Mouse (Mus musculus): ENCODE results near the gene Pusl1. TPM values are rescaled to one million over a fixed set of nuclear protein-coding genes. Genes with fewer than 3 reads are reported as not detected.
A peak's percentile ranks its signal among the peaks of the same experiment; 100 is the strongest.

Pusl1 gene
- polyA plus RNA-seq, 1 experiment from 2014 or later, result 32.5 TPM

DNA sequence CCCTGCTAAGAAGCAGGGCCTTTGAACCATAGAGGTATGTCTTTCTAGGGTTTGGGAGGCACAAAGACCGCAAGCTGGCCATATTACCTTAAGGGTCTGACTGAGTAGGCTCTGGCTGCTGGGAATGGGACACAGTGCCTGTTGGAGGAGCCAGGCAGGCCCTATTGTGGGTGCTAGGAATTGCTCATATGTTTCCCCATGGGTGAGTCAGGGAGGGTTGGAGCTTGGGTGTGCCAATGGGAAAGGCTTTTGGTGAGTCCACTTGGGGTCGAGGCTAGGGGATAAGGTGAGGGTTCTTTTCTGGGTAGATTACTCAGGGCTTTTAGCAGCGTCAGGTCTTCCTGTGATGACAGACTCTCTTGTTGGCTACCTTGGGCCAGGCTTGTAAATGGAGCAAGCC, 40.2 kb downstream of the Pusl1 start:
- no peak overlapping the region for H3K9ac ChIP-seq (ENCODE audit: low read length)
- H3K36me3 ChIP-seq (ENCODE audit: control insufficient read depth, insufficient read depth), result peaks cover 16% of the 10 kb centered on the region
- H3K4me3 ChIP-seq (ENCODE audit: low read length), result no peak overlapping the region
- no peak overlapping the region for H3K4me2 ChIP-seq (ENCODE audit: low read depth, low read length)
- H3K27me3 ChIP-seq (ENCODE audit: control insufficient read depth, insufficient read depth, low read length), result no peaks in the 10 kb centered on the region
- WGBS, result 79% methylated on average over 3 of the region's 3 CpGs
- no peaks in the 10 kb centered on the region for H3K9me3 ChIP-seq (replicated peaks; ENCODE audit: control insufficient read depth, low read length)
- H3K27ac ChIP-seq (ENCODE audit: low read length), result no peak overlapping the region
- no peak for ATAC-seq (replicated peaks; ENCODE audit: extremely low read depth, insufficient read depth, low FRiP score)
- peaks cover 25% of the 10 kb centered on the region for H3K4me1 ChIP-seq (ENCODE audit: control insufficient read depth, insufficient read depth, low read length)

DNA sequence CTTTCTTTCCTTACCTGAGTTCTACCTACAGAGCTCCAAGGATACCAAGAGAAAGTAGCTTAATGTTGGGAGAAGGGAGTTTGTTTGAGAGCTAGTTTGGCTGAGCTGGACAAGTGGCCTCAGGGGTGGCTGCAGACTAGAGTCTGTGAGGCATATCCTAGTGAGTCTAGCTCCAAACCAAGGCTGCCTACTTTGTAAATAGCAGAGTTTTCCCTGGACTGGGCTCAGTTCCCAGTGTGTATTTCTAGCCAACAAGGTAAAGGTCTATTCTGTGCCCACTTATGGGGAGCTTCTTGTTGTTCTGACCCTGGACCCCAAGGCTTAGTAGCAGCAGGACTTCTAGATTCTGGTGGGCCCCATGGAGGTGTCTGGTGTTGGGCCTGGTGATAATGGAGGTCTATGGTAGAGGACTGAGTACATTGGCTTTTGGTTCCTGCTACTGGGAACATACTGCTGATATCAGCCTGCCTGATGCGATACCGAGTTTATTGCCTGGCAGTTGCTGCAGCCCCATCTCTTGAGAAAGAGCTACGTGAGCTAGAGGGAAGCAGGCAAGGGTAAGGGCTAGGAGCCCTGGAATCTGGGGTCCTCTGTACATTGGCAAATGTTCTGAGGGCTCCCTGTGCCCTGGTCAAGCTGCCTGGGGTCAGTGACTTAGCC, 41.7 kb downstream of the Pusl1 start:
- 0 out of 2 replicates have a peak, but pooled peaks cover 7% of the 10 kb centered on the region for H3K36me3 ChIP-seq (ENCODE audit: control insufficient read depth, insufficient read depth)
- H3K9me3 ChIP-seq (replicated peaks; ENCODE audit: control insufficient read depth, low read length), result no peaks in the 10 kb centered on the region
- no peak overlapping the region for H3K4me3 ChIP-seq (ENCODE audit: low read length)
- H3K27me3 ChIP-seq (ENCODE audit: control insufficient read depth, insufficient read depth, low read length), result no peaks in the 10 kb centered on the region
- WGBS, result 92% methylated on average over 3 of the region's 3 CpGs
- no peak overlapping the region for H3K27ac ChIP-seq (ENCODE audit: low read length)
- no peak overlapping the region for H3K9ac ChIP-seq (ENCODE audit: low read length)
- H3K4me2 ChIP-seq (ENCODE audit: low read depth, low read length), result no peak overlapping the region
- H3K4me1 ChIP-seq (ENCODE audit: control insufficient read depth, insufficient read depth, low read length), result peaks cover 25% of the 10 kb centered on the region
- ATAC-seq (replicated peaks; ENCODE audit: extremely low read depth, insufficient read depth, low FRiP score), result no peak

DNA sequence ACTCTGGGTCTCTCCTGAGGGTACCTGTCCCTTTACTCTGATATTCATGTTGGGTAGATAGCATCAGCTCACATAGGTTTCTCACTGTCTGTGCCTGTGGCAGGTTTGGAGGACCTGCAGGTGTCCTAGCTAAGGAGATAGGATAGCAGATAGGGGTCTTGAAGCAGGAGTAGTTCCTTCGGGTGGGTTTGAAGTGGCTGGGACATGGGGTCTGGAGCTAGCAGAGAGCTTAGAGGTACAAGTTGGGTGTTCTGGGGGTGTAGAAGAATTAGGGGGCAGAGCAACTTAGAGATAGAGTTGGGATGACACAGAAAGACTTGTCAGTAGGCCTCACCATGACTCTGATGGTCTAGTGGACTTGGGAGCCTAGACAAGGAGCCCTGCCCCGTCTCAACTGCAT, 42.2 kb downstream of the Pusl1 start:
- Histone ChIP-seq H3K27ac (ENCODE audit: low read length) (no peak overlapping the region), H3K9me3 (replicated peaks; ENCODE audit: control insufficient read depth, low read length) (no peaks in the 10 kb centered on the region), H3K9ac (ENCODE audit: low read length) (no peak overlapping the region), H3K36me3 (ENCODE audit: control insufficient read depth, insufficient read depth) (0 out of 2 replicates have a peak, but pooled peaks cover 1% of the 10 kb centered on the region), H3K4me1 (ENCODE audit: control insufficient read depth, insufficient read depth, low read length) (peaks cover 25% of the 10 kb centered on the region), H3K4me2 (ENCODE audit: low read depth, low read length) (no peak overlapping the region), H3K27me3 (ENCODE audit: control insufficient read depth, insufficient read depth, low read length) (no peaks in the 10 kb centered on the region), H3K4me3 (ENCODE audit: low read length) (no peak overlapping the region)
- no peak for ATAC-seq (replicated peaks; ENCODE audit: extremely low read depth, insufficient read depth, low FRiP score)
- 78% methylated on average over 2 of the region's 2 CpGs for WGBS

DNA sequence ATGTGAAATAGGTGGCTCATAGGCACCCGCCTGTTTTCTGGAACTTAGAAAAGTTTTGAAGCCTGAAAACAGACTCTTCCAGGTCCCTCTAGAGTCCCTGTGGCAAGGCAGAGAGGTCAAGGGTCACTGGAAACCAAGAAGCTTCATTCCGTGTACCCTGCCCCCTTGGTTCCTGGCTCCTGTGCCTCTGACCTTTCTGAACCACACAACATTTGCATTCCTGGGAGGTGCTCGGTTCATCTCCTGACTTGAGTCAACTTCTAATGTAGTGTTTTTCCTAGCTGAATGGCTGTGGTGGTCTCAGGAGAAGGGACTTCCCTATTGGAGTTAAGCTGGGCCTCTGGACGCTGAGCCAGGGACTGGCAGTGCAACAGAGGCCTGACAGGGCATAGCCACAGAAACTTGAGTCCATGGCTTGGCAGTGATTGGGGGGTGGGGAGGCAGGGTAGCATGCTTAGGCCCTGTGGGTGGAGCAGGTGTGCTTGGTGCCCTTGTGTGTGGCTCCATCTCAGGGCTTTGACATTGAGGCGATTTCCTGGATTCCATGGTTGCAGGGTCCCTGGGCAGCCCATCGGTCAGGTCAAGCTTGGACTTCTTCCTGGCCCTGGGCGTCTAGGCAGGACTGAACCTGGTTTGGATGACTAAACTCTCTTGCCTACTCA, 43.0 kb downstream of the Pusl1 start:
- Histone ChIP-seq H3K4me2 (ENCODE audit: low read depth, low read length) (peak overlapping the region; percentile 92), H3K4me3 (ENCODE audit: low read length) (peak overlapping the region; percentile 77)
- WGBS, result 67% methylated on average over 7 of the region's 7 CpGs

DNA sequence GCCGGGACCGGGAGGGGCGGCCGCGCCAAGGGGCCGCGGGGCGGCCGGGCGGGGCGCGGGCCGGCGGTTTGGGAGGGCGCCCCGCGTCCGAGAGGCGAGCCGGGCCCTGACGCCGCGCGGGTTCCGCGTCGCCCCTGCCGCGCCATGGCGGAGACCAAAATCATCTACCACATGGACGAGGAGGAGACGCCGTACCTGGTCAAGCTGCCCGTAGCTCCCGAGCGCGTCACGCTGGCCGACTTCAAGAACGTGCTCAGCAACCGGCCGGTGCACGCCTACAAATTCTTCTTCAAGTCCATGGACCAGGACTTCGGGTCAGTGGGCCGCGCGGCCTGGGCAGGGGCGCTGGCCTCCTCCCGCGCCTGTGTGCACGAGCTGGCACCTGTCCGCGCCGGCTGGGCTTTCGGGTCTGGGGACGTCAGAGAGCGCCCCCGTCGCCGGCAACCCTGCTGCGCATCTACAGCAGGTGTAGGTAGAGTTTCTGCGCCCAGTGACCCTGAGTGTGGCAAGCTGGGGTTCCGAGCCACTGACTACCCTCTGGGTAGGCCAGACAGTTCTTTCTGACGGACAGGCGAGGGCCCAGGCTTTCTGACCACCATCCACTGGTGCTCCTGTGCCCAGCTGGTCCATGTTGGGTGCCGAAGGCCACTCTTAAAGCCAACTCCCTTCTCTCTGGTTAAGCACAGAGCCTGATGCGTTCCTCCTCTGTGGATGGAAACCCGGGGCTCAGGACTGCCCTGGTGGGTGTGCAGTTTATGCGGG, 43.8 kb downstream of the Pusl1 start:
- Histone ChIP-seq H3K9me3 (replicated peaks; ENCODE audit: control insufficient read depth, low read length) (no peaks in the 10 kb centered on the region), H3K4me1 (ENCODE audit: control insufficient read depth, insufficient read depth, low read length) (peaks cover 25% of the 10 kb centered on the region), H3K9ac (ENCODE audit: low read length) (peak overlapping the region; percentile 91), H3K36me3 (ENCODE audit: control insufficient read depth, insufficient read depth) (no peaks in the 10 kb centered on the region), H3K27ac (ENCODE audit: low read length) (peak overlapping the region; percentile 45; the same call in 1 of the 2 replicates), H3K4me2 (ENCODE audit: low read depth, low read length) (peak overlapping the region; percentile 92), H3K27me3 (ENCODE audit: control insufficient read depth, insufficient read depth, low read length) (no peaks in the 10 kb centered on the region), H3K4me3 (ENCODE audit: low read length) (peak overlapping the region; percentile 77)
- peak; percentile 51 for ATAC-seq (replicated peaks; ENCODE audit: extremely low read depth, insufficient read depth, low FRiP score)
- WGBS, result 2% methylated on average over 63 of the region's 69 CpGs

More for the DNA sequence above, 43.0 kb downstream of the Pusl1 start:
- Histone ChIP-seq H3K4me1 (ENCODE audit: control insufficient read depth, insufficient read depth, low read length) (peaks cover 25% of the 10 kb centered on the region), H3K27ac (ENCODE audit: low read length) (no peak overlapping the region), H3K9ac (ENCODE audit: low read length) (peak overlapping the region; percentile 91), H3K27me3 (ENCODE audit: control insufficient read depth, insufficient read depth, low read length) (no peaks in the 10 kb centered on the region), H3K9me3 (replicated peaks; ENCODE audit: control insufficient read depth, low read length) (no peaks in the 10 kb centered on the region), H3K36me3 (ENCODE audit: control insufficient read depth, insufficient read depth) (no peaks in the 10 kb centered on the region)
- ATAC-seq (replicated peaks; ENCODE audit: extremely low read depth, insufficient read depth, low FRiP score), result no peak

DNA sequence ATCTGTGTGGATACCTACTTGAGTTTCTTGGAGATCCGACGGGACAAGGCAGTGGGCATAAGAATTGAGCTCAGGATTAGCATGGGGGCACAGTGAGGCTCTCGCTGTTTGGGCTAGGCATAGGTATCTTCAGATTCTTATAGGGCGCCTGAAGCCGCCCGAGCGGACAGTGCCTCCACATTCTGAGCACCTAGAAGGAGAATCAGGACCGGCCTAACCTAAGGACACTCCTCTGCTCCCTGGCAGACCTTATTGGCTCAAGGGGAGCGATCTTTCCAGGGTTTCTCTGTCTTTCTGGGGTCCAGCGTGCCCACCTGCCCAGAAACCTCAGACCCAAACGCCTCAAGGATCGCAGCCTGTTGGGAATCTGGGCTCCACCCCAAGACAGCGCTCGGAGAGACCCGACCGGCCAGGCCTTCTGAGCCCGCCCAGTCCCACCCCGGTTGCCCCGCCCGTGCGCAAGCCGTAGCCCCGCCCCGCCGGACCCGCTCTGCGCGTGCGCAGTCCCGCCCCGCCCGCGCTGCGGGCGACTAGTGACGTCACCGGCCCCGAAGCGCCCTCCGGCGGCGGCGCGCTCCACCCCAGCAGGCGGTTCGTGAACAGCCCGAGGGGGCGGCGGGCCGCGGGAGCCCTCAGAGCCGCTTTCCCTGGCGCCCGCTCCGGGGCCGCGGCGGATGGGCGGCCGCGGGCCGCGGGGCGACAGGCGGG, 44.6 kb downstream of the Pusl1 start, which contains the start of gene Dvl1:
Gene Dvl1 (plus strand): TSS at position 532 of the 708 bp plus-strand sequence.
- peak within 1 kb of the TSS; percentile 92 for H3K4me2 ChIP-seq (ENCODE audit: low read depth, low read length)
- H3K4me1 ChIP-seq (ENCODE audit: control insufficient read depth, insufficient read depth, low read length), result peaks cover 25% of the 10 kb centered on the region
- H3K9ac ChIP-seq (ENCODE audit: low read length), result peak within 1 kb of the TSS; percentile 91
- peak within 1 kb of the TSS; percentile 45; the same call in 1 of the 2 replicates for H3K27ac ChIP-seq (ENCODE audit: low read length)
- ATAC-seq (replicated peaks; ENCODE audit: extremely low read depth, insufficient read depth, low FRiP score), result peak; percentile 92
- no peaks in the 10 kb centered on the region for H3K27me3 ChIP-seq (ENCODE audit: control insufficient read depth, insufficient read depth, low read length)
- 2% methylated on average over 62 of the region's 65 CpGs for WGBS
- peak within 1 kb of the TSS; percentile 77 for H3K4me3 ChIP-seq (ENCODE audit: low read length)
- no peaks in the 10 kb centered on the region for H3K9me3 ChIP-seq (replicated peaks; ENCODE audit: control insufficient read depth, low read length)
- no peaks in the 10 kb centered on the region for H3K36me3 ChIP-seq (ENCODE audit: control insufficient read depth, insufficient read depth)

DNA sequence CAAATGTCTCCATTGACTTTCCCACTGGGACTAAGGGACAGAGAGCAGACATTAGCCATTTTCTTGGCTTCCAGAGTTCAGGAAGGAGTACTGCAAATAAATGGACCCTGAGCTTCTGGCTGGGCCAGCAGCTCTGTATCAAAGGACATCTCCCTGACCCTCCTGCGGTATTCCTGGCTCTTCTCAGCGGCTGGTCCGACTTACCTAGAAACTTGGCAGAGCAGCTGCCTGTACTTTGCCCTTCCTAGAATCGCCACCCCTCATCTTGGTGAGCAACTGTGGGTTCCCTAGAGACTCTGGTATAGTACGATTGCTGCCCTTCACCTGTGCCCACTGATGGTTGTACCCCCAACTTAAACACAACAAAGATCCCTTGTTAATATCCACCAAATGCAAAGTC, 48.4 kb downstream of the Pusl1 start:
- Histone ChIP-seq H3K36me3 (ENCODE audit: control insufficient read depth, insufficient read depth) (no peaks in the 10 kb centered on the region), H3K27ac (ENCODE audit: low read length) (no peak overlapping the region), H3K9ac (ENCODE audit: low read length) (no peak overlapping the region), H3K4me1 (ENCODE audit: control insufficient read depth, insufficient read depth, low read length) (peaks cover 26% of the 10 kb centered on the region), H3K9me3 (replicated peaks; ENCODE audit: control insufficient read depth, low read length) (no peaks in the 10 kb centered on the region), H3K4me2 (ENCODE audit: low read depth, low read length) (no peak overlapping the region), H3K27me3 (ENCODE audit: control insufficient read depth, insufficient read depth, low read length) (peaks cover 3% of the 10 kb centered on the region; the same call in 1 of the 2 replicates), H3K4me3 (ENCODE audit: low read length) (no peak overlapping the region)
- 89% methylated on average over 5 of the region's 5 CpGs for WGBS
- ATAC-seq (replicated peaks; ENCODE audit: extremely low read depth, insufficient read depth, low FRiP score), result no peak

DNA sequence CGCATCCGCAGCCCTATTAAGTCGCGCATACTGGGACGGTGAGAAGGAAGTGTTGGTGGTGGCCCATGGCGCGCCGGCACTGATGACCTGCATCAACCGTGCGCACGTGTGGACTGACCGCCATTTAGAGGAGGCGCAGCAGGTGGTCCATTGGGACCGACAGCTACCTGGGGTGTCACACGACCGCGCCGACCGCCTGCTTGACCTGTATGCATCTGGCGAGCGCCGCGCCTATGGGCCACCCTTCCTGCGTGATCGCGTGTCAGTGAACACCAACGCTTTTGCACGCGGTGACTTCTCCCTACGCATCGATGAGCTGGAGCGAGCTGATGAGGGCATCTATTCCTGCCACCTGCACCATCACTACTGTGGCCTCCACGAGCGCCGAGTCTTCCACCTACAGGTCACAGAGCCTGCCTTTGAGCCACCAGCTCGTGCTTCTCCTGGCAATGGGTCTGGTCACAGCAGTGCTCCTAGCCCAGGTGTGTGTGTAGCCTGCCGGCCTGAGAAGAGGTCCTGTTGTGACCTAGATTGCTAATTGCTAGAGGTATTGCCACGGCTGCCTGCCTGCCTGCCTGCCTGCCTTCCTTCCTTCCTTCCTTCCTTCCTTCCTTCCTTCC, 49.8 kb downstream of the Pusl1 start:
- Histone ChIP-seq H3K4me3 (ENCODE audit: low read length) (peak overlapping the region; percentile 52; the same call in 1 of the 2 replicates), H3K9ac (ENCODE audit: low read length) (no peak overlapping the region), H3K27me3 (ENCODE audit: control insufficient read depth, insufficient read depth, low read length) (peaks cover 3% of the 10 kb centered on the region; the same call in 1 of the 2 replicates), H3K27ac (ENCODE audit: low read length) (no peak overlapping the region), H3K9me3 (replicated peaks; ENCODE audit: control insufficient read depth, low read length) (0 out of 2 replicates have a peak, but pooled peaks cover under 1% of the 10 kb centered on the region), H3K4me2 (ENCODE audit: low read depth, low read length) (peak overlapping the region; percentile 72), H3K36me3 (ENCODE audit: control insufficient read depth, insufficient read depth) (no peaks in the 10 kb centered on the region), H3K4me1 (ENCODE audit: control insufficient read depth, insufficient read depth, low read length) (peaks cover 34% of the 10 kb centered on the region)
- WGBS, result 48% methylated on average over 38 of the region's 38 CpGs
- no peak for ATAC-seq (replicated peaks; ENCODE audit: extremely low read depth, insufficient read depth, low FRiP score)
